Mouse (Mus musculus): Measurements from ENCODE around the gene Gm47985. TPM values are rescaled to one million over a fixed set of nuclear protein-coding genes. Genes with fewer than 3 reads are reported as not detected.
"Not testable (repeated sequence)": the region's sequence is repeated elsewhere in the genome, so short reads cannot be mapped to it uniquely, and the experiment has no call there.

Gene Gm47985
- not detected in 2 replicates for polyA plus RNA-seq (2015; fragmentation: Nextera tagmentation; extraction: Ambion mirVana)

- H3K4me3 ChIP-seq; H3K27me3 ChIP-seq (replicated peaks); H3K9me3 ChIP-seq; H3K27ac ChIP-seq; H3K4me2 ChIP-seq; H3K9ac ChIP-seq; ATAC-seq (replicated peaks); H3K36me3 ChIP-seq (replicated peaks); H3K4me1 ChIP-seq: not testable (repeated sequence)
- 86% methylated on average over 1 of the region's 7 CpGs for WGBS
These were observed at the start of gene Gm47985 for GRCm38 (mm10) chr1:151182266-151182665. Gm47985 (plus strand) TSS chr1:151182537.

GRCm38 (mm10) chr1:151132686-151133085 lies 49.7 kb upstream of the Gm47985 start:
- no peak overlapping the region for H3K27ac ChIP-seq
- no peaks in the 10 kb centered on the region for H3K4me1 ChIP-seq
- no peak overlapping the region for H3K9ac ChIP-seq
- no peak overlapping the region for H3K4me3 ChIP-seq
- no peak overlapping the region for H3K4me2 ChIP-seq
- no peaks in the 10 kb centered on the region for H3K36me3 ChIP-seq (replicated peaks)
- ATAC-seq (replicated peaks), result no peak
- 95% methylated on average over 7 of the region's 7 CpGs for WGBS
- H3K9me3 ChIP-seq, result no peaks in the 10 kb centered on the region
- no peaks in the 10 kb centered on the region for H3K27me3 ChIP-seq (replicated peaks)

GRCm38 (mm10) chr1:151138388-151138787 lies 43.9 kb upstream of the Gm47985 start:
- 83% methylated on average over 6 of the region's 6 CpGs for WGBS
- no peak for ATAC-seq (replicated peaks)
- Histone ChIP-seq H3K9me3 (no peaks in the 10 kb centered on the region), H3K27me3 (replicated peaks) (no peaks in the 10 kb centered on the region), H3K4me2 (no peak overlapping the region), H3K36me3 (replicated peaks) (no peaks in the 10 kb centered on the region), H3K27ac (no peak overlapping the region), H3K9ac (no peak overlapping the region), H3K4me1 (no peaks in the 10 kb centered on the region), H3K4me3 (no peak overlapping the region)

- Histone ChIP-seq H3K27ac (no peak overlapping the region), H3K4me3 (no peak overlapping the region), H3K27me3 (replicated peaks) (no peaks in the 10 kb centered on the region), H3K4me2 (no peak overlapping the region), H3K36me3 (replicated peaks) (no peaks in the 10 kb centered on the region), H3K9ac (no peak overlapping the region), H3K9me3 (no peaks in the 10 kb centered on the region), H3K4me1 (no peaks in the 10 kb centered on the region)
- 69% methylated on average over 3 of the region's 3 CpGs for WGBS
- ATAC-seq (replicated peaks), result no peak
These were observed 41.4 kb upstream of the Gm47985 start for GRCm38 (mm10) chr1:151140956-151141355.

- 80% methylated on average over 6 of the region's 6 CpGs for WGBS
- no peaks in the 10 kb centered on the region for H3K9me3 ChIP-seq
These were observed 37.7 kb upstream of the Gm47985 start for GRCm38 (mm10) chr1:151144471-151145146.

GRCm38 (mm10) chr1:151147801-151148200 lies 34.5 kb upstream of the Gm47985 start:
- H3K27ac ChIP-seq, result no peak overlapping the region
- H3K9me3 ChIP-seq, result no peaks in the 10 kb centered on the region
- no peaks in the 10 kb centered on the region for H3K27me3 ChIP-seq (replicated peaks)
- no peaks in the 10 kb centered on the region for H3K36me3 ChIP-seq (replicated peaks)
- H3K4me2 ChIP-seq, result no peak overlapping the region
- H3K4me1 ChIP-seq, result no peaks in the 10 kb centered on the region
- H3K4me3 ChIP-seq, result no peak overlapping the region
- no peak overlapping the region for H3K9ac ChIP-seq
- ATAC-seq (replicated peaks), result no peak

More at GRCm38 (mm10) chr1:151144471-151145146, 37.7 kb upstream of the Gm47985 start:
- no peak for ATAC-seq (replicated peaks)
- Histone ChIP-seq H3K27me3 (replicated peaks) (no peaks in the 10 kb centered on the region), H3K36me3 (replicated peaks) (no peaks in the 10 kb centered on the region), H3K9ac (no peak overlapping the region), H3K4me2 (no peak overlapping the region), H3K27ac (no peak overlapping the region), H3K4me1 (no peaks in the 10 kb centered on the region), H3K4me3 (no peak overlapping the region)

- 93% methylated on average over 7 of the region's 7 CpGs for whole genome bisulfite sequencing
- Histone ChIP-seq H3K4me2 (no peak overlapping the region), H3K36me3 (replicated peaks) (no peaks in the 10 kb centered on the region), H3K27ac (no peak overlapping the region), H3K9me3 (no peaks in the 10 kb centered on the region), H3K9ac (no peak overlapping the region), H3K4me3 (no peak overlapping the region), H3K27me3 (replicated peaks) (no peaks in the 10 kb centered on the region), H3K4me1 (no peaks in the 10 kb centered on the region)
- ATAC-seq (replicated peaks), result no peak
These were observed 32.1 kb upstream of the Gm47985 start for GRCm38 (mm10) chr1:151150211-151150610.

GRCm38 (mm10) chr1:151151089-151151488 lies 31.2 kb upstream of the Gm47985 start:
- 77% methylated on average over 2 of the region's 2 CpGs for WGBS
- Histone ChIP-seq H3K9ac (no peak overlapping the region), H3K4me2 (no peak overlapping the region), H3K4me3 (no peak overlapping the region), H3K9me3 (no peaks in the 10 kb centered on the region), H3K36me3 (replicated peaks) (no peaks in the 10 kb centered on the region), H3K4me1 (no peaks in the 10 kb centered on the region), H3K27ac (no peak overlapping the region), H3K27me3 (replicated peaks) (no peaks in the 10 kb centered on the region)
- ATAC-seq (replicated peaks), result no peak

- no peaks in the 10 kb centered on the region for H3K9me3 ChIP-seq
- 89% methylated on average over 6 of the region's 6 CpGs for WGBS
These were observed 29.2 kb upstream of the Gm47985 start for GRCm38 (mm10) chr1:151153056-151153652.

GRCm38 (mm10) chr1:151154131-151154530 lies 28.2 kb upstream of the Gm47985 start:
- not testable (repeated sequence) for H3K4me3 ChIP-seq; ATAC-seq (replicated peaks); H3K36me3 ChIP-seq (replicated peaks); H3K4me2 ChIP-seq; H3K9ac ChIP-seq; H3K27me3 ChIP-seq (replicated peaks); H3K27ac ChIP-seq; H3K9me3 ChIP-seq; H3K4me1 ChIP-seq
- WGBS, result 92% methylated on average over 9 of the region's 9 CpGs

More at GRCm38 (mm10) chr1:151153056-151153652, 29.2 kb upstream of the Gm47985 start:
- H3K36me3 ChIP-seq (replicated peaks), result no peaks in the 10 kb centered on the region
- no peak overlapping the region for H3K4me2 ChIP-seq
- ATAC-seq (replicated peaks), result no peak
- H3K27me3 ChIP-seq (replicated peaks), result no peaks in the 10 kb centered on the region
- H3K4me1 ChIP-seq, result peaks cover 5% of the 10 kb centered on the region; the same call in 1 of the 2 replicates
- no peak overlapping the region for H3K9ac ChIP-seq
- H3K4me3 ChIP-seq, result no peak overlapping the region
- no peak overlapping the region for H3K27ac ChIP-seq

- Histone ChIP-seq H3K9ac (no peak overlapping the region), H3K36me3 (replicated peaks) (no peaks in the 10 kb centered on the region), H3K27ac (no peak overlapping the region), H3K4me1 (peaks cover 6% of the 10 kb centered on the region; the same call in 1 of the 2 replicates), H3K27me3 (replicated peaks) (no peaks in the 10 kb centered on the region), H3K4me3 (no peak overlapping the region), H3K9me3 (no peaks in the 10 kb centered on the region), H3K4me2 (no peak overlapping the region)
- 87% methylated on average over 3 of the region's 3 CpGs for WGBS
- no peak for ATAC-seq (replicated peaks)
These were observed 26.2 kb upstream of the Gm47985 start for GRCm38 (mm10) chr1:151156129-151156528.

GRCm38 (mm10) chr1:151156777-151157632 lies 25.3 kb upstream of the Gm47985 start:
- H3K27me3 ChIP-seq (replicated peaks), result no peaks in the 10 kb centered on the region
- no peaks in the 10 kb centered on the region for H3K36me3 ChIP-seq (replicated peaks)
- H3K9ac ChIP-seq, result no peak overlapping the region
- H3K4me2 ChIP-seq, result no peak overlapping the region
- H3K9me3 ChIP-seq, result no peaks in the 10 kb centered on the region
- no peak for ATAC-seq (replicated peaks)
- no peak overlapping the region for H3K4me3 ChIP-seq
- 79% methylated on average over 7 of the region's 7 CpGs for WGBS
- peaks cover 6% of the 10 kb centered on the region; the same call in 1 of the 2 replicates for H3K4me1 ChIP-seq
- H3K27ac ChIP-seq, result no peak overlapping the region

Measured in midbrain, embryonic 15.5 days (tissue).